Mouse (Mus musculus): Measurements from ENCODE around the gene Patl1. TPM values are rescaled to one million over a fixed set of nuclear protein-coding genes. Genes with fewer than 3 reads are reported as not detected.

The Patl1 gene
- polyA plus RNA-seq, 1 experiment from 2014 or later: 8.4 TPM

DNA sequence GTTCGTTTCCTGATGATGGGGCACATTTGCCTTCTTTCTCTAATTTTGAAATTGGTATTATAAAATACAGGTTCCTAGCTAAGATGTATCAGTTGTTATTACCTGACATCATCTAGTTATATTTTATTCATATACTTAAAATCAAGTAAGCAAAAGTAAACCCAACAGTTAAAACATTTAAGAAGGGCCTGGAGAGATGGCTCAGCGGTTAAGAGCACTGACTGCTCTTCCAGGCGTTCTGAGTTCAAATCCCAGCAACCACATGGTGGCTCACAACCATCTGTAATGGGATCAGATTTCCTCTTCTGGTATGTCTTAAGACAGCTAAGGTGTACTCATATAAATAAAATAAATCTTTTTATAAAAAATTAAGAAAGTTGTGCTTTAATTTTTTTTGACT, 75.6 kb downstream of the Patl1 start:
- peaks cover 84% of the 10 kb centered on the region for H3K36me3 ChIP-seq (ENCODE audit: control insufficient read depth, insufficient read depth)
- no peaks in the 10 kb centered on the region for H3K27me3 ChIP-seq (replicated peaks; ENCODE audit: control insufficient read depth, insufficient read depth, low read length)
- no peak overlapping the region for H3K4me2 ChIP-seq (replicated peaks; ENCODE audit: low read depth)
- ATAC-seq: no peak
- WGBS: 85% methylated on average over 3 of the region's 3 CpGs
- no peak overlapping the region for H3K27ac ChIP-seq (ENCODE audit: low read depth, low read length)
- H3K4me3 ChIP-seq (ENCODE audit: low read depth, low read length): no peak overlapping the region
- H3K4me1 ChIP-seq (replicated peaks; ENCODE audit: control insufficient read depth, insufficient read depth, low read length): no peaks in the 10 kb centered on the region
- no peaks in the 10 kb centered on the region for H3K9me3 ChIP-seq (ENCODE audit: control insufficient read depth)
- H3K9ac ChIP-seq (ENCODE audit: low read depth, low read length): no peak overlapping the region
- no peak; the same call in 1 of the 2 replicates for TF ChIP-seq CTCF (IDR thresholded peaks at IDR 0.05; ENCODE audit: low read depth)

DNA sequence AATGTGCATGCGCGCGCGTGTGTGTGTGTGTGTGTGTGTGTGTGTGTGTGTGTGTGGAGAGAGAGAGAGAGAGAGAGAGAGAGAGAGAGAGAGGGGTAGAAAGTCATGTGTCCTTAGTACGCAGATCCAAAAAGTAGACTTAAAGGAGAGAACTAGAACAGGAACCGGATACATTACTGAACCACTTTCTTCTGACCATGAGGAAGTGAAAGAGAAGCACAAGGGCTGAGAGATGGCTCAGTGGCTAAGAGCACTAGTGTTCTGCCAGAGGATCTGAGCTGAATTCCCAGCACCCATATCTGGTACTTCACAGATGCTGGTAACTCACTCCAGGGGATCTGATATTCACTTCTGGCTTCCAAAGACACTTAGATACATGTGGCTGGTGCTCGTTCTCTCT, 77.1 kb downstream of the Patl1 start:
- H3K27me3 ChIP-seq (replicated peaks; ENCODE audit: control insufficient read depth, insufficient read depth, low read length): no peaks in the 10 kb centered on the region
- WGBS: 94% methylated on average over 7 of the region's 7 CpGs
- no peak for TF ChIP-seq CTCF (IDR thresholded peaks at IDR 0.05; ENCODE audit: low read depth)
- H3K27ac ChIP-seq (ENCODE audit: low read depth, low read length): no peak overlapping the region
- no peak overlapping the region for H3K4me3 ChIP-seq (ENCODE audit: low read depth, low read length)
- ATAC-seq: no peak
- no peaks in the 10 kb centered on the region for H3K4me1 ChIP-seq (replicated peaks; ENCODE audit: control insufficient read depth, insufficient read depth, low read length)
- H3K9me3 ChIP-seq (ENCODE audit: control insufficient read depth): no peaks in the 10 kb centered on the region
- peaks cover 70% of the 10 kb centered on the region for H3K36me3 ChIP-seq (ENCODE audit: control insufficient read depth, insufficient read depth)
- H3K9ac ChIP-seq (ENCODE audit: low read depth, low read length): no peak overlapping the region
- no peak overlapping the region for H3K4me2 ChIP-seq (replicated peaks; ENCODE audit: low read depth)

- TF ChIP-seq CTCF (IDR thresholded peaks at IDR 0.05; ENCODE audit: low read depth): no peak
- no peaks in the 10 kb centered on the region for H3K9me3 ChIP-seq (ENCODE audit: control insufficient read depth)
- WGBS: 89% methylated on average over 9 of the region's 9 CpGs
- no peak for ATAC-seq
- H3K4me2 ChIP-seq (replicated peaks; ENCODE audit: low read depth): no peak overlapping the region
- no peak overlapping the region for H3K27ac ChIP-seq (ENCODE audit: low read depth, low read length)
- 0 out of 2 replicates have a peak, but pooled peaks cover 4% of the 10 kb centered on the region for H3K4me1 ChIP-seq (replicated peaks; ENCODE audit: control insufficient read depth, insufficient read depth, low read length)
- no peaks in the 10 kb centered on the region for H3K27me3 ChIP-seq (replicated peaks; ENCODE audit: control insufficient read depth, insufficient read depth, low read length)
- peaks cover 51% of the 10 kb centered on the region for H3K36me3 ChIP-seq (ENCODE audit: control insufficient read depth, insufficient read depth)
- H3K4me3 ChIP-seq (ENCODE audit: low read depth, low read length): no peak overlapping the region
- H3K9ac ChIP-seq (ENCODE audit: low read depth, low read length): no peak overlapping the region
Observed at GRCm38 (mm10) chr19:11992034-11992433, 79.8 kb downstream of the Patl1 start.

GRCm38 (mm10) chr19:11992441-11993029, 80.3 kb downstream of the Patl1 start:
- H3K36me3 ChIP-seq (ENCODE audit: control insufficient read depth, insufficient read depth): peaks cover 46% of the 10 kb centered on the region
- H3K9me3 ChIP-seq (ENCODE audit: control insufficient read depth): no peaks in the 10 kb centered on the region
- WGBS: 50% methylated on average over 10 of the region's 10 CpGs
- H3K4me3 ChIP-seq (ENCODE audit: low read depth, low read length): no peak overlapping the region
- H3K4me2 ChIP-seq (replicated peaks; ENCODE audit: low read depth): no peak overlapping the region
- no peaks in the 10 kb centered on the region for H3K27me3 ChIP-seq (replicated peaks; ENCODE audit: control insufficient read depth, insufficient read depth, low read length)
- H3K4me1 ChIP-seq (replicated peaks; ENCODE audit: control insufficient read depth, insufficient read depth, low read length): 0 out of 2 replicates have a peak, but pooled peaks cover 4% of the 10 kb centered on the region
- no peak for ATAC-seq
- no peak overlapping the region for H3K9ac ChIP-seq (ENCODE audit: low read depth, low read length)
- 0 out of 2 replicates have a peak, but pooled peaks have one; percentile 2 for TF ChIP-seq CTCF (IDR thresholded peaks at IDR 0.05; ENCODE audit: low read depth)
- no peak overlapping the region for H3K27ac ChIP-seq (ENCODE audit: low read depth, low read length)

Small RNA genes lying within 50 kb of the gene (microRNA-seq; reads per million reads assigned to microRNA genes)
- gene Mir6994: 4.9 reads per million, percentile 12 among the genes with 10 or more reads in this experiment

Other genes starting within 250 kb of the Patl1 start
- gene Oosp1, start 221.2 kb upstream of the Patl1 start, polyA plus RNA-seq (2015; fragmentation: Nextera tagmentation; extraction: Ambion mirVana): not detected in 2 replicates
- gene Oosp3, start 215.3 kb upstream of the Patl1 start, polyA plus RNA-seq (2015; fragmentation: Nextera tagmentation; extraction: Ambion mirVana): not detected in 2 replicates
- gene Gif, start 164.8 kb upstream of the Patl1 start, polyA plus RNA-seq (2015; fragmentation: Nextera tagmentation; extraction: Ambion mirVana): not detected in 2 replicates
- gene Mrpl16, start 142.0 kb upstream of the Patl1 start, polyA plus RNA-seq (2015; fragmentation: Nextera tagmentation; extraction: Ambion mirVana): 54.0 and 54.7 TPM in 2 replicates
- 125 and 137 TPM in 2 replicates for gene Stx3, start 93.0 kb upstream of the Patl1 start, polyA plus RNA-seq (2015; fragmentation: Nextera tagmentation; extraction: Ambion mirVana)
- gene Olfr1417, start 73.2 kb upstream of the Patl1 start, polyA plus RNA-seq (2015; fragmentation: Nextera tagmentation; extraction: Ambion mirVana): 0.08 TPM in 1 of 2 replicates, not detected in the other
- gene Olfr1418, start 51.3 kb upstream of the Patl1 start, polyA plus RNA-seq (2015; fragmentation: Nextera tagmentation; extraction: Ambion mirVana): not detected in 2 replicates
- not detected in 2 replicates for gene Olfr1419, start 37.3 kb upstream of the Patl1 start, polyA plus RNA-seq (2015; fragmentation: Nextera tagmentation; extraction: Ambion mirVana)
- 0.05 TPM in 1 of 2 replicates, not detected in the other for gene Olfr1420, start 25.8 kb upstream of the Patl1 start, polyA plus RNA-seq (2015; fragmentation: Nextera tagmentation; extraction: Ambion mirVana)
- gene Osbp, start 53.5 kb downstream of the Patl1 start, polyA plus RNA-seq (2015; fragmentation: Nextera tagmentation; extraction: Ambion mirVana): 6.2 and 6.9 TPM in 2 replicates
- not detected in 2 replicates for gene Olfr1423, start 128.9 kb downstream of the Patl1 start, polyA plus RNA-seq (2015; fragmentation: Nextera tagmentation; extraction: Ambion mirVana)
- not detected in 2 replicates for gene Olfr1424, start 150.3 kb downstream of the Patl1 start, polyA plus RNA-seq (2015; fragmentation: Nextera tagmentation; extraction: Ambion mirVana)
- not detected in 2 replicates for gene Olfr1425, start 165.3 kb downstream of the Patl1 start, polyA plus RNA-seq (2015; fragmentation: Nextera tagmentation; extraction: Ambion mirVana)
- not detected in 2 replicates for gene Olfr1426, start 179.6 kb downstream of the Patl1 start, polyA plus RNA-seq (2015; fragmentation: Nextera tagmentation; extraction: Ambion mirVana)
- not detected in 2 replicates for gene Olfr1427, start 190.9 kb downstream of the Patl1 start, polyA plus RNA-seq (2015; fragmentation: Nextera tagmentation; extraction: Ambion mirVana)
- gene Olfr1428, start 203.5 kb downstream of the Patl1 start, polyA plus RNA-seq (2015; fragmentation: Nextera tagmentation; extraction: Ambion mirVana): not detected in 2 replicates
- gene Olfr76, start 210.8 kb downstream of the Patl1 start, polyA plus RNA-seq (2015; fragmentation: Nextera tagmentation; extraction: Ambion mirVana): not detected in 2 replicates